ENCODE assay signal across 8 mouse cellular contexts in genomic region chr19:32387403-32388190, GRCm38 (mm10). TPM values are rescaled to one million over a fixed set of nuclear protein-coding genes. Genes with fewer than 3 reads are reported as not detected.
DNase-seq lines count a peak whose midpoint lies in the region; ATAC-seq and TF ChIP-seq lines count a peak whose summit lies in the region.

No protein-coding gene starts in this region.

- peaks cover 9% of the 10 kb centered on the region; the same call in 1 of the 2 replicates for H3K4me1 ChIP-seq in hindbrain, postnatal 0 days (ENCODE audit: insufficient read depth, low read length)
- peaks cover 34% of the 10 kb centered on the region for H3K4me1 ChIP-seq in midbrain, embryonic 10.5 days
- H3K4me1 ChIP-seq in small intestine, adult 2 months (ENCODE audit: control insufficient read depth, insufficient read depth, insufficient read length, low read length), result peaks cover 10% of the 10 kb centered on the region

- peak; percentile 56 for TF ChIP-seq CTCF in hindbrain, postnatal 0 days (IDR thresholded peaks at IDR 0.05; ENCODE audit: low read depth)
- no peak for TF ChIP-seq CTCF in small intestine, adult 2 months (IDR thresholded peaks at IDR 0.05; ENCODE audit: extremely low read depth, insufficient read length, insufficient replicate concordance, low read depth, low read length)

- H3K9me3 ChIP-seq in hindbrain, postnatal 0 days (ENCODE audit: low read length), result no peaks in the 10 kb centered on the region
- H3K9me3 ChIP-seq in midbrain, embryonic 10.5 days (replicated peaks), result peaks cover 4% of the 10 kb centered on the region; the same call in 1 of the 2 replicates

- no peaks in the 10 kb centered on the region for H3K27me3 ChIP-seq in hindbrain, postnatal 0 days (ENCODE audit: insufficient read depth, low read length)
- H3K27me3 ChIP-seq in midbrain, embryonic 10.5 days (ENCODE audit: low read depth, poor library complexity, severe bottlenecking), result peaks cover 9% of the 10 kb centered on the region
- 0 out of 2 replicates have a peak, but pooled peaks cover 2% of the 10 kb centered on the region for H3K27me3 ChIP-seq in small intestine, adult 2 months (ENCODE audit: control insufficient read depth, insufficient read depth, low read length)

- ATAC-seq in hindbrain, postnatal 0 days, result peak; percentile 40

- no peak for TF ChIP-seq POLR2A in small intestine, adult 2 months (IDR thresholded peaks at IDR 0.05; ENCODE audit: low read depth, low read length)

- DNase-seq in ovary, adult 18-20 months (ENCODE audit: low spot score), result peak; percentile 41
- DNase-seq in ovary, postnatal 10 days (ENCODE audit: low spot score), result no peak
- DNase-seq in cerebellum, postnatal 10 days, result peak; percentile 84
- DNase-seq in gastrocnemius, postnatal 14 days, result peak; percentile 76
- DNase-seq in hindbrain, postnatal 0 days (ENCODE audit: low spot score), result peak; percentile 57
- DNase-seq in left cerebral cortex, postnatal 14 days (ENCODE audit: low spot score in 2 of 2), result peak; percentile 20 to 42
- peak; percentile 48 for DNase-seq in midbrain, embryonic 10.5 days (ENCODE audit: low spot score)

- H3K4me2 ChIP-seq in hindbrain, postnatal 0 days (ENCODE audit: low read depth, low read length), result peak overlapping the region; percentile 87

- under 1% methylated on average over 71 of the region's 74 CpGs for WGBS in hindbrain, postnatal 0 days
- 1% methylated on average over 74 of the region's 74 CpGs for WGBS in midbrain, embryonic 10.5 days
- under 1% methylated on average over 73 of the region's 74 CpGs for WGBS in small intestine, adult 2 months

- H3K9ac ChIP-seq in hindbrain, postnatal 0 days (replicated peaks; ENCODE audit: low read length), result peak overlapping the region; percentile 85

- intact Hi-C loops in gastrocnemius, postnatal 14 days (cut with DNase I; ENCODE audit: low total_unique reads), result no loop called here
- intact Hi-C loops in left cerebral cortex, postnatal 14 days (cut with DNase I), result loop anchor here (5.0 to 10.0 kb wide), 6 partner anchors 45 to 413 kb away; partner anchors contain the start of gene Minpp1

- peak overlapping the region; percentile 97 for H3K27ac ChIP-seq in hindbrain, postnatal 0 days
- H3K27ac ChIP-seq in midbrain, embryonic 10.5 days (replicated peaks), result peak overlapping the region; percentile 98
- H3K27ac ChIP-seq in small intestine, adult 2 months (ENCODE audit: insufficient read depth, low read depth, low read length), result peak overlapping the region; percentile 44

- no peaks in the 10 kb centered on the region for H3K36me3 ChIP-seq in hindbrain, postnatal 0 days (ENCODE audit: insufficient read depth, low read length)
- peaks cover 9% of the 10 kb centered on the region for H3K36me3 ChIP-seq in midbrain, embryonic 10.5 days
- H3K36me3 ChIP-seq in small intestine, adult 2 months (ENCODE audit: control insufficient read depth, insufficient read depth, low read length), result no peaks in the 10 kb centered on the region

- H3K4me3 ChIP-seq in hindbrain, postnatal 0 days (ENCODE audit: low read length), result peak overlapping the region; percentile 90
- peak overlapping the region; percentile 80 for H3K4me3 ChIP-seq in midbrain, embryonic 10.5 days
- H3K4me3 ChIP-seq in small intestine, adult 2 months (ENCODE audit: low read depth, low read length), result peak overlapping the region; percentile 92

RNA-seq across cellular contexts. Expression of gene Sgms1, which starts 1.9 kb away (rescaled TPM):
- total RNA-seq in gastrocnemius, postnatal 14 days (2021), result 10 to 100 TPM; 35.2 to 55.0 TPM
- total RNA-seq in hindbrain, postnatal 0 days (2014; rRNA removed), result 30.9 and 32.5 TPM in 2 replicates
- 23.2 and 23.3 TPM in 2 replicates for polyA plus RNA-seq in hindbrain, postnatal 0 days (2015; fragmentation: Nextera tagmentation; extraction: Ambion mirVana)
- total RNA-seq in left cerebral cortex, postnatal 14 days (2021), result 10 to 100 TPM; 34.3 to 50.0 TPM
- 13.1 and 14.6 TPM in 2 replicates for polyA plus RNA-seq in midbrain, embryonic 10.5 days (2016; fragmentation: Nextera tagmentation; extraction: Ambion mirVana)
- 4.3 and 7.5 TPM in 2 replicates for polyA plus RNA-seq in small intestine, adult 2 months (2012; rRNA removed)

Comparison
In these comparisons a context has a peak if more than half of its experiments do, and no peak if none do; other contexts are left out.
1. H3K27ac ChIP-seq: peak in every context shown above with its lines; median percentile 98 in midbrain, embryonic 10.5 days; 97 in hindbrain, postnatal 0 days; 44 in small intestine, adult 2 months.